Mouse (Mus musculus) adrenal gland, postnatal 10 days (tissue): ENCODE results near the gene Sh2d3c. TPM values are rescaled to one million over a fixed set of nuclear protein-coding genes. Genes with fewer than 3 reads are reported as not detected.

Experiments used
- DNase-seq: peaks from one replicate; pipeline ENCODE4 v3.0.0; 2021; ENCODE audit warnings: mixed read lengths
- total RNA-seq, 2 experiments: library from RNA; stranded (reverse); gene quantifications; 2 replicates each; pipeline ENCODE4 v1.2.3; 2021

Gene Sh2d3c
- total RNA-seq, 2 experiments from 2014 or later = 28.9 to 35.4 TPM

- DNase-seq = peak; percentile 57
Observed at GRCm38 (mm10) chr2:32724832-32725790, 4.3 kb downstream of the Sh2d3c start.

GRCm38 (mm10) chr2:32727435-32727834 lies 6.6 kb downstream of the Sh2d3c start:
- DNase-seq = peak; percentile 94

DNA sequence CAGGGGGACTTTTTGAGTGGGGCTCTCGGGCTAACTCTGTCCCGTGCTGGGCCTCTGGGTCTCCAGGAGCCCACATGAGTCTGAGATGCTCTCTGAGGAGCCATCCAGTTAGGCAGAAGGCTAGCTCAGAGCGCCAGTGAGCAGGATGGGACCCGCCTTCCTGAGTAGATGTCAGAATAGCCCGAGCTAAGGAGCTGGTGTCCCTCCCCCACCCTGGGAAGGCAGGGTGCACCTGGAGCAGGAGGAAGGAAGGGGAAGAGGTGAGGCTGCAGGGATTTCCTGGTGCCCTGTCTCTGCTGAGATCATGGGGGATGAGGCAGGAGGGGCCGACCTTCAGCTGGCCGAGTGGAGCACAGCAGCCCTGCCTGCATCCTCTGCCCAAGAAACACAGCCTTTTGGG lies 7.6 kb downstream of the Sh2d3c start:
- peak; percentile 63 for DNase-seq

GRCm38 (mm10) chr2:32729547-32729946 lies 8.7 kb downstream of the Sh2d3c start:
- no peak for DNase-seq

DNA sequence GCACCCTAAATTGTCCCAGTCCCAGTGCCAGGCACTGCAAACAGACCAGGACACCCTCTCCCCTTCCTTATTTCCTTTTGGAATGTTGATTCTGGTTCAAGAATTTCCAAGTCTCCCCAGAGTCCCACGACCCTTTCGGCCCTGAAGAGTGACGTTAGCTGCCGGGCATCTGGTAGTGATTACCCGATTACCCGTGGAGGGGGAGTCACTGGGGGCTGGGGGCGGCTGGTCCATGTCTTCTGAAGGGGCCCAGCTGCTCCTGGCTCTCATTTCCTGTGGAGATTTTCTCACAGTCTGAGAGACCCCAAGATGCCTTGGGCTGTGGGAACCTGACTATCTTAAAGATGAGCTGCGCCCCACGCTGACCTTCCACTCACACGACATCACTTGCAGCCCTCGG lies 10.0 kb downstream of the Sh2d3c start:
- DNase-seq = no peak

DNA sequence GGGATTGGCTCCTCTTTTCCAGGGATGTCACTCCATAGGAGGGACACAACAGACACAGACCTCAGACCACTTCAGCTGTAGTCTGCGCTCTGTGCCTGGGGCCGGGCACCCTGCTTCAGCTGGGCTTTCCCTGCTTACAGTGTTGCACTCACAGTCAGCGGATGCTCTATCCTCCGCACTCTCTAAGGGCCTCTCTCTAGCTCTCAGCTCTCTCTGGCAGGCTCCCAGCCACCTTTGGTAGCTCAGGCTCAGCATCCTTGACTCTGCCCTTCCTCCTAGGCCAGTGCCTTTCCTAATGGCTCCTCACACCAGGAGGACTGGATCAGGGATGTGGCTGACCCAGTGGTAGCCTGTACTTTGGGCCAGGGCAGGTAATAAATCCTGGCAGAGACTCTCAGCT lies 11.1 kb downstream of the Sh2d3c start:
- no peak for DNase-seq

- no peak for DNase-seq
Observed at GRCm38 (mm10) chr2:32732695-32733094, 11.8 kb downstream of the Sh2d3c start.

DNA sequence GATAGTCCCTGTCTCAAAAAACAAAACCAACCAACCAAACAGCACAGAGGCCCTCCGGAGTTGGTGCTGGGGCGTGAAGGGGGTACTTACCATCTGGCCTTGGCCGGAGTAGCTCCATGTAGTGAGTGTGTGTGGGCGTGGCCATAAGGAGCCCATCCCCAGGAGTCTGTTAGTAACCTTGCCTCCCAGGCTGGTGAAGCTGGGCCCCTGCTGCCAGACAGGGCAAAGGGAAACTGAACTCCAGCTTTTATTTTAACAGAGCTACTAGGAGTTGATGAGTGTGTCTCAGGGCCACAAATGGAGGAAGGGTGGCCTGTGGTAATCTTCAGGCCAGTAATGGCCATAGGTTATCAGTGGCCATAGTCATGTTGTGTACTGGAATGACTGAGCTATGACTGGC lies 13.6 kb downstream of the Sh2d3c start:
- no peak for DNase-seq

DNA sequence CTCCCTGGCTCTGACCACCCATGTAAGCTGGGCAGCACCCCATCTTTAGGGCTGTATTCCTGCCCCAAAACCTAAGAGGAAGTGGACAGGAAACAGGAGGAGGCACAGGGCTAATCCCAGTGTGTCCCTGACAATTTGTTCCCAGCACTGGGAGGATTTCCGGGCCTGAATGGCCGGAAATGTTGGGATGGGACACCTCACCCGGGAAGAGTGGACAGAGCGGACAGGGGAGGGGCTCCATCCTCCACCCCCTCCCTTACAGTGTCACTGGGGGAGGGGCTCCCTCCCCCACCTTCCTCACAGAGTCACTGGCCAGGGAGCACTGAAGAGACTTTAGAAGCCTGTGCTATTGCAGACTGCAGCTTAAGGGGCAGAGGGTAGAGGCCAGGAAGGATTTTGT lies 14.1 kb downstream of the Sh2d3c start:
- DNase-seq = peak; percentile 63

GRCm38 (mm10) chr2:32736306-32736829 lies 15.5 kb downstream of the Sh2d3c start:
- DNase-seq = no peak

- DNase-seq = no peak
Observed at GRCm38 (mm10) chr2:32737008-32737407, 16.2 kb downstream of the Sh2d3c start.

DNA sequence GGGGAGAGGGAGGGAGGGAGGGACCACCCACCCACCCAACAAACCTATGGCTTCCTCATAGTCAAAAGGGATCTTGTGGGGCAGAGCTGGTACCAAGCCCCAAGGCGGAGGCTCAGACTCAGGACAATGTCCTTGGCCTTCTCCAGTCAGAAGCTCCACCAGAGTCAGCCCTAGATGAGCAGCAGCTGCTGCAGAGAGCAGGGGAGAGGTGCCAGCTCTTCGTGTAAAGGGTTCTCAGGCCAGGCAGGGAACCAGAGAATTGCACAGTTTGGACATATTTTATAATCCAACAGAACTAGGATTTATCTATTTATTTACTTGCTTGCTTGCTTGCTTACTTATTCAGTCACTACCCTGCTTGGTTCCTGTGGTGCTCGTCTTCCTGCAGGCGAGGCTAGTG lies 18.5 kb downstream of the Sh2d3c start:
- DNase-seq = peak; percentile 36

DNA sequence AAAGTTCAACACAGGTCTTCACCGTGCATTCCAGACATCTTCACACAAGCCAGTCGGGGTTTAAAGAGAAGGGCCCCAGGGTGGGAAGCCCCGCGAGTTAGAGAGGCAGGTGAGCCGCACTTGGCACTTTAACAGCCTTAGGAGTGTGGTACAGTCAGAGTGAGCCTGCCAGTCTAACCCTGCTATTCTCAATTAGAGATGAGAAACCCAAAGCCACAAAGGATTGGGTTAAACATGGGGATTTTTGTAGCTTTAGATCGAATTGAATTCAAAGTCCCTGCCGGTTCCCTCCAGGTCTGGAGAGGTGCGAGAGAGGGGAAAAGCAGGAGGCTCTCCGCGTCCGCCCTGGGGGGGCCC lies 20.0 kb downstream of the Sh2d3c start, which contains the start of gene 6330409D20Rik:
Gene 6330409D20Rik (minus strand): TSS at position 101 of the 357 bp plus-strand sequence.
- DNase-seq = no peak

- DNase-seq = peak; percentile 47
Observed at GRCm38 (mm10) chr2:32741273-32742172, 20.7 kb downstream of the Sh2d3c start.

- peak; percentile 20 for DNase-seq
Observed at GRCm38 (mm10) chr2:32742173-32742531, 21.3 kb downstream of the Sh2d3c start.

GRCm38 (mm10) chr2:32744272-32744982 lies 23.6 kb downstream of the Sh2d3c start:
- peak; percentile 30 for DNase-seq

DNA sequence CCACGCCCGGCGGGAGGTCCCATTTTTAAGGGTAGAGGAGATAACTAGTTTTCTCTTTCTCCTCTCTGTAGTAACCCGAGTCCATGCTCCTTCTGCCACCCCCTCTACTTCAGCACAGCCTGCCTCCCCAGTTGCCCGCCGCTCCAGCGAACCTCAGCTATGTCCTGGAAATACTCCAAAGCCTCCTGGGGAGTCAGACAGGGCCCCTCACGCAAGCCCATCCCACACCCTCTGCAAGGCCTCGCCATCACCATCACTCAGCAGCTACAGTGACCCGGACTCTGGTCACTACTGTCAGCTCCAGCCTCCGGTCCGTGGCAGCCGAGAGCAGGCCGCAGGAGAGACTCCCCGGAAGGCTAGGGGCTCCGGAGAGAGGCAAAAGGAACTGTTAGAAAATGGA lies 28.2 kb downstream of the Sh2d3c start:
- DNase-seq = no peak

- DNase-seq = no peak
Observed at GRCm38 (mm10) chr2:32750199-32750598, 29.3 kb downstream of the Sh2d3c start.

DNA sequence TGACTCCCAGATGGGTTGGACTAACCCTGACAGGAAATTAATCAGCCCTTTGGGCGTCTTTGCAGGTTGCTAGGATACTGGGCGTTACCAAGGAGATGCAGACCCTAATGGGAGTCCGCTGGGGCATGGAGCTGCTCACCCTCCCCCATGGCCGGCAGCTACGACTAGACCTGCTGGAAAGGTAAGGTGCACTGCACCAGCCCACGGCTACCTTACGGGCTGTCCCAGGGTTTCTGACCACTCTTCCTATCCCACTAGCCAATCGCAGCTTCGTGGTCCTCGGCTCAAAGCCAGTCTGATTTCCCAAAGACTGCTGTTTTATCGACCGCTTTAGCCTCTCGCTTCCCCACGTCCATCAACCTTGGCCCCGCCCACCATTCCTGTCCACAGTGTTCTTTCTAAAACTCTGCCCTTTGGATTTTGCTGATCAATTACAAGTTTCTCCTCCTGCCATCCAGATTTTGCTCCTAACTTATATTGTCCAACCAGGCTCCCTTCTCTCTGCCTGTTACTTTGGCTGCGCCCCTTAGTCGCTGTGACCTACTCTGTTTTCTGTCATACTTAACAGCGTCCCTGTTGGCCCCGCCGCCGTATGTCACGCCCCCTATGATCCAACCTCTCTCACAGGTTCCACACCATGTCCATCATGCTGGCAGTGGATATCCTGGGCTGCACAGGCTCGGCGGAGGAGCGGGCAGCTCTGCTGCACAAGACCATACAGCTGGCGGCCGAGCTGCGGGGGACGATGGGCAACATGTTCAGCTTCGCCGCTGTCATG lies 30.2 kb downstream of the Sh2d3c start:
- DNase-seq = peak; percentile 79

DNA sequence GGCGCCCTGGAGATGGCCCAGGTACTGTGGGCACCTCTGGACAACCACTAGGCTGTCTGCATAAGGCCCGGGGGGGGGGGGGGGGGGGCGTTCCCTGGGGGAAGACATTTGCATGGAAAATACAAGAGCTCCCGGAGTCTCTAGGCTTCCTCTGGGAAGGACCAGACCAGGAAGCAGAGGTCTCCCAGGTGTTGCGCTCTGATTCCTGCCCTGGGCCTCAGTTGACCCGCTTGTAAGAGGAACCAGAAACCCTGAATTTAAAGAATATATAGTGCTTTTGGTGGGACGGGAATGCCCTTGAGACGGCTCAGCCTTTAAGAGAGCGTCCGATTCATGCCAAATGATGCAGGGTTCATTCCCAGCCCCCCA lies 30.8 kb downstream of the Sh2d3c start:
- DNase-seq = no peak

GRCm38 (mm10) chr2:32752181-32752580 lies 31.3 kb downstream of the Sh2d3c start:
- DNase-seq = no peak
